Mouse (Mus musculus) heart, embryonic 15.5 days (tissue): ENCODE measurements at regions not wholly inside any gene's neighbourhood (a gene's known extent, or its start where the extent isn't known, plus 50 kb on each side); places are given as distances from the start of the nearest gene placed in this dataset.
A peak's percentile ranks its signal among the peaks of the same experiment; 100 is the strongest.
"Not testable (repeated sequence)": the region's sequence is repeated elsewhere in the genome, so short reads cannot be mapped to it uniquely, and the experiment has no call there.

ENCODE experiments used
- ATAC-seq: fragments of 200-750 bp; cut with Nextera tagmentation; replicated peaks from 2 replicates; pipeline ENCODE4 v1.8.0; 2017; ENCODE audit warnings: low read depth, moderate TSS enrichment; ENCODE audit not compliant: insufficient number of reproducible peaks, insufficient read depth, low FRiP score
- H3K27ac ChIP-seq: fragments of 300-500 bp; sonication (generic); 2 replicates; pipeline ENCODE4 v1.5.1; 2015; ENCODE audit warnings: mild to moderate bottlenecking, inconsistent platforms
- H3K27me3 ChIP-seq: fragments of 300-500 bp; sonication (generic); 2 replicates; pipeline ENCODE4 v1.6.1; 2015; ENCODE audit warnings: inconsistent platforms
- H3K36me3 ChIP-seq: fragments of 300-500 bp; sonication (generic); 2 replicates; pipeline ENCODE4 v1.6.1; 2015; ENCODE audit warnings: mild to moderate bottlenecking, inconsistent platforms
- H3K4me1 ChIP-seq: fragments of 300-500 bp; sonication (generic); replicated peaks from 2 replicates; pipeline ENCODE4 v1.6.1; 2015; ENCODE audit warnings: inconsistent platforms
- H3K4me2 ChIP-seq: fragments of 300-500 bp; sonication (generic); 2 replicates; pipeline ENCODE4 v1.6.1; 2015; ENCODE audit warnings: inconsistent platforms, mild to moderate bottlenecking, moderate library complexity
- H3K4me3 ChIP-seq: fragments of 300-500 bp; sonication (generic); 2 replicates; pipeline ENCODE4 v1.5.1; 2015; ENCODE audit warnings: mild to moderate bottlenecking, inconsistent platforms
- H3K9ac ChIP-seq: fragments of 300-500 bp; sonication (generic); 2 replicates; pipeline ENCODE4 v1.6.1; 2015; ENCODE audit warnings: mild to moderate bottlenecking, inconsistent platforms
- H3K9me3 ChIP-seq: fragments of 300-500 bp; sonication (generic); replicated peaks from 2 replicates; pipeline ENCODE4 v1.6.1; 2016; ENCODE audit warnings: inconsistent platforms
- WGBS: fragments of 180-500 bp; shearing (Covaris S2); methylation state at CpG from one replicate; pipeline ENCODE4 v1.1.7; 2015; ENCODE audit warnings: mixed read lengths; 5-methylcytosine and 5-hydroxymethylcytosine counted together

DNA sequence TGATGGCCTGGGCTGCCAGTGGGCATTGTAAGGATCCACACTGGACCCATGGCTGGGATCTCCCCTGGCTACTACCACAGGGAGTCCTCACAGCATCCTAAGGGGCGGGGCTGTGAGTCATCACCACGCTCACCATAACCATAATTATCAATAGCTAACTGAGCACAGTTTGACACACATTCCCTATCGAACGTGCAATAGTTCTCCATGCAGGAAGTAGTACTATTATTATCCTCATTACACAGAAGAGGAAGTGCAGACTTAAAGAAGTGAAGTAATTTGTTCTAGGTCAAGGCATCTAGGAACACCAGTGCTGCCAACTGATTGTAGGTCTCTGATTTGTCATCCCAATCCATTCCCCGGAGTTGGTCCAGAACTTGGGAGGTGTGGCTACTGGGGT, 84.1 kb upstream of the Trim2 start:
- ATAC-seq: no peak
- Histone ChIP-seq H3K27ac (no peak overlapping the region), H3K4me1 (peaks cover 6% of the 10 kb centered on the region; the same call in 1 of the 2 replicates), H3K36me3 (no peaks in the 10 kb centered on the region), H3K4me2 (no peak overlapping the region), H3K9ac (no peak overlapping the region), H3K9me3 (no peaks in the 10 kb centered on the region), H3K4me3 (no peak overlapping the region), H3K27me3 (no peaks in the 10 kb centered on the region)
- WGBS: 83% methylated on average over 5 of the region's 5 CpGs

GRCm38 (mm10) chr3:84388486-84388885, 81.8 kb upstream of the Trim2 start:
- Histone ChIP-seq H3K4me1 (peaks cover 10% of the 10 kb centered on the region), H3K9ac (no peak overlapping the region), H3K9me3 (no peaks in the 10 kb centered on the region), H3K4me3 (no peak overlapping the region), H3K4me2 (no peak overlapping the region), H3K27me3 (0 out of 2 replicates have a peak, but pooled peaks cover 3% of the 10 kb centered on the region), H3K36me3 (no peaks in the 10 kb centered on the region), H3K27ac (no peak overlapping the region)
- no peak for ATAC-seq
- WGBS: 76% methylated on average over 6 of the region's 6 CpGs

- Histone ChIP-seq H3K36me3 (no peaks in the 10 kb centered on the region), H3K9me3 (no peaks in the 10 kb centered on the region), H3K27ac (no peak overlapping the region), H3K27me3 (0 out of 2 replicates have a peak, but pooled peaks cover 3% of the 10 kb centered on the region), H3K9ac (no peak overlapping the region), H3K4me2 (no peak overlapping the region), H3K4me3 (no peak overlapping the region), H3K4me1 (peaks cover 22% of the 10 kb centered on the region)
- no peak for ATAC-seq
- WGBS: 62% methylated on average over 5 of the region's 5 CpGs
These were observed 79.0 kb upstream of the Trim2 start for GRCm38 (mm10) chr3:84385656-84386055.

DNA sequence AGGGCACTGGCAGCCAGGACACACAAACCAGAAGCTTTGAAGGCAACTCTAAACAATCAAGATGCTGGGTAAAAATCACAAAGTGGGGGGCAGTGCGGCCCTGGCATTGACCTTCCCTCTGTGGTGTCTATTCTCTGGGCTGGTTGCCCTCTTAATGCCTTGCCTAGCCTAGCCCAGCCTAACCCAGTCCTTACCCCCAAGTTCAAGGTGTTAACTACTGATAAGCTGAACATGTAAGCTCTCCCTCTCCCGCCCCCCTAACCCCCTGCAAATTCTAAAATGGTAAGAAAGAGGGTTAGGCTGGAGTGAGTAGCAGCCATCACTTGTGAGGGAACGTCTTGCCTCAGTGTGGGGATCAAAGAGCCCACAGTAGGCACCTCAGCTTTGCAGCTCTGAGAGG, 76.9 kb upstream of the Trim2 start:
- H3K36me3 ChIP-seq: no peaks in the 10 kb centered on the region
- no peak overlapping the region for H3K4me2 ChIP-seq
- H3K4me1 ChIP-seq: peaks cover 22% of the 10 kb centered on the region
- 63% methylated on average over 3 of the region's 3 CpGs for WGBS
- no peak for ATAC-seq
- H3K9ac ChIP-seq: no peak overlapping the region
- 0 out of 2 replicates have a peak, but pooled peaks cover 3% of the 10 kb centered on the region for H3K27me3 ChIP-seq
- H3K27ac ChIP-seq: no peak overlapping the region
- no peaks in the 10 kb centered on the region for H3K9me3 ChIP-seq
- H3K4me3 ChIP-seq: no peak overlapping the region

DNA sequence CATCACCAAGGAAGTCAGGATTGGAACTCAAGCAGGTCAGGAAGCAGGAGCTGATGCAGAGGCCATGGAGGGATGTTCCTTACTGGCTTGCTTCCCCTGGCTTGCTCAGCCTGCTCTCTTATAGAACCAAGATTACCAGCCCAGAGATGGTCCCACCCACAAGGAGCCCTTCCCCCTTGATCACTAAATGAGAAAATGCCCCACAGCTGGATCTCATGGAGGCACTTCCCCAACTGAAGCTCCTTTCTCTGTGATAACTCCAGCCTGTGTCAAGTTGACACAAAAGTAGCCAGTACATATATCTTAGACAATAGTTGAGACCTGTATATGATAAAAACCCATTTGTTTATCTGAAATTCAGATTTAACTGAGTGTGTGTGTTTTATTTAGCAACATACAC, 76.4 kb upstream of the Trim2 start:
- H3K9ac ChIP-seq, ATAC-seq, H3K4me3 ChIP-seq, H3K4me2 ChIP-seq, H3K27ac ChIP-seq, H3K9me3 ChIP-seq, H3K36me3 ChIP-seq, H3K27me3 ChIP-seq: not testable (repeated sequence)
- H3K4me1 ChIP-seq: peaks cover 22% of the 10 kb centered on the region

- no peaks in the 10 kb centered on the region for H3K36me3 ChIP-seq
- peak overlapping the region; percentile 15; the same call in 1 of the 2 replicates for H3K4me2 ChIP-seq
- H3K27me3 ChIP-seq: peaks cover 10% of the 10 kb centered on the region; the same call in 1 of the 2 replicates
- no peaks in the 10 kb centered on the region for H3K9me3 ChIP-seq
- peak overlapping the region; percentile 59; the same call in 1 of the 2 replicates for H3K27ac ChIP-seq
- peaks cover 22% of the 10 kb centered on the region for H3K4me1 ChIP-seq
- peak; percentile 71 for ATAC-seq
- 29% methylated on average over 4 of the region's 4 CpGs for WGBS
- no peak overlapping the region for H3K4me3 ChIP-seq
- no peak overlapping the region for H3K9ac ChIP-seq
These were observed 75.3 kb upstream of the Trim2 start for GRCm38 (mm10) chr3:84382006-84382405.

DNA sequence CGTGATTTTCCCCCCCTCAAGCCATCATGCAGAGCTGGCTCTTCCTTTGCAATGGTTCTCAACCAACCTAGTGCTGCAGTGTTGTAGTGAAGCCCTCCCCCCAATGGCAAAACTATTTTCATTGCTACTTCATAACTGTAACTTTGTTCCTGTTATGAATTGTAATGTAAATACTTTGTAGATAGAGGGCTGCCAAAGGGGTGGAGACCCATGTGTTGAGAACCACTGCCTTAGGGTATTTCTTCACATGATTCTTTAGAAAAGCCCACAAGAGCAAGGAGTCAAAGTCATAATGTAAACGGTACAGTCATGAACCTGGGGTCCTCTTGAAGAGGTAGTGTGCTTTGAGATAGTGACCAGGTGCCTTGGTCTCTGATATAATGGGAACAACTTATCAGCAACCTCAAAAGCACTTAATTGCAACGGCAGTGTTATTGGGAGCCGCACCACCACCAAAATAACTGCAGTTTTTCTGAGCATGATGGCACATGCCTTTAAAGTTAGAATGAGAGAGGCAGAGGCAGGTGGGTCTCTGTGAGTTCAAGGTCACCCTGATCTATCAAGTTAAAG, 72.4 kb upstream of the Trim2 start:
- H3K4me3 ChIP-seq: no peak overlapping the region
- no peak for ATAC-seq
- no peak overlapping the region for H3K4me2 ChIP-seq
- no peaks in the 10 kb centered on the region for H3K9me3 ChIP-seq
- 67% methylated on average over 4 of the region's 4 CpGs for WGBS
- H3K4me1 ChIP-seq: peaks cover 25% of the 10 kb centered on the region
- H3K27me3 ChIP-seq: peaks cover 7% of the 10 kb centered on the region; the same call in 1 of the 2 replicates
- H3K36me3 ChIP-seq: no peaks in the 10 kb centered on the region
- no peak overlapping the region for H3K9ac ChIP-seq
- H3K27ac ChIP-seq: no peak overlapping the region

GRCm38 (mm10) chr3:84376510-84376909, 69.8 kb upstream of the Trim2 start:
- peaks cover 7% of the 10 kb centered on the region; the same call in 1 of the 2 replicates for H3K27me3 ChIP-seq
- no peak overlapping the region for H3K4me2 ChIP-seq
- peaks cover 12% of the 10 kb centered on the region for H3K4me1 ChIP-seq
- H3K9ac ChIP-seq: no peak overlapping the region
- no peaks in the 10 kb centered on the region for H3K36me3 ChIP-seq
- H3K27ac ChIP-seq: no peak overlapping the region
- no peak; the same call in 1 of the 2 replicates for ATAC-seq
- WGBS: 67% methylated on average over 2 of the region's 2 CpGs
- no peaks in the 10 kb centered on the region for H3K9me3 ChIP-seq
- no peak overlapping the region for H3K4me3 ChIP-seq

GRCm38 (mm10) chr3:84375832-84376231, 69.2 kb upstream of the Trim2 start:
- 72% methylated on average over 4 of the region's 4 CpGs for WGBS
- Histone ChIP-seq H3K36me3 (no peaks in the 10 kb centered on the region), H3K9ac (no peak overlapping the region), H3K4me3 (no peak overlapping the region), H3K27ac (no peak overlapping the region), H3K4me1 (peaks cover 10% of the 10 kb centered on the region), H3K4me2 (no peak overlapping the region), H3K27me3 (peaks cover 7% of the 10 kb centered on the region; the same call in 1 of the 2 replicates), H3K9me3 (no peaks in the 10 kb centered on the region)
- no peak; the same call in 1 of the 2 replicates for ATAC-seq

GRCm38 (mm10) chr3:84371842-84372241, 65.2 kb upstream of the Trim2 start:
- Histone ChIP-seq H3K4me2 (no peak overlapping the region), H3K27ac (no peak overlapping the region), H3K9me3 (no peaks in the 10 kb centered on the region), H3K4me3 (no peak overlapping the region), H3K9ac (no peak overlapping the region), H3K27me3 (no peaks in the 10 kb centered on the region), H3K4me1 (peaks cover 10% of the 10 kb centered on the region), H3K36me3 (no peaks in the 10 kb centered on the region)
- no peak for ATAC-seq
- WGBS: 90% methylated on average over 4 of the region's 4 CpGs

GRCm38 (mm10) chr3:84367145-84367740, 60.6 kb upstream of the Trim2 start:
- Histone ChIP-seq H3K9ac (no peak overlapping the region), H3K4me3 (no peak overlapping the region), H3K9me3 (no peaks in the 10 kb centered on the region), H3K36me3 (no peaks in the 10 kb centered on the region), H3K4me2 (no peak overlapping the region), H3K4me1 (no peaks in the 10 kb centered on the region), H3K27ac (no peak overlapping the region), H3K27me3 (no peaks in the 10 kb centered on the region)
- no peak for ATAC-seq
- 79% methylated on average over 6 of the region's 6 CpGs for WGBS

DNA sequence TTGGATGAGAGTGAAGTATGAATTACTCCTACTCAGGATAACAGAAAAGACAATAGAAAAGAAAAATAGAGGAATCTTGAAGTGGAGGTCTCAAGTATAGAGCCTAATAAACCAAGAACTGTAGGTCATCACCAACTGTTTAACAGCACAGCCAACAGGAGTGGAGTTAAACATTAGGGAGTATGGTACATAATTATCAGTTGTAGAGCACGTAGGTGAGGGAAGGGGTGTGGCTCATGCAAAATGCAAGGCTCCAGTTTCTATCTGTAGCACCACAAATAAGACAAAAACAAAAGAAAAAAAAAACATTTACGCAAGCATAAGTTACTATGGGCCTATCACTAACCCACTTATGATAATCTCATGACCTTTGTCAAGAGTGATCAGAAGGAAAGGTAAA, 52.0 kb upstream of the Trim2 start:
- H3K4me1 ChIP-seq: no peaks in the 10 kb centered on the region
- H3K36me3 ChIP-seq: no peaks in the 10 kb centered on the region
- H3K27me3 ChIP-seq: 0 out of 2 replicates have a peak, but pooled peaks cover 3% of the 10 kb centered on the region
- H3K27ac ChIP-seq: no peak overlapping the region
- H3K4me2 ChIP-seq: no peak overlapping the region
- WGBS: 75% methylated on average over 2 of the region's 2 CpGs
- H3K4me3 ChIP-seq: no peak overlapping the region
- no peak overlapping the region for H3K9ac ChIP-seq
- no peaks in the 10 kb centered on the region for H3K9me3 ChIP-seq
- no peak for ATAC-seq
